Mouse (Mus musculus) thymus, adult 2 months (tissue): ENCODE measurements around the gene A230050P20Rik.

Experiments used
- CTCF ChIP-seq: fragments of 200-500 bp; IDR thresholded peaks from 2 replicates; pipeline ENCODE4 v1.5.1; 2012; ENCODE audit warnings: mild to moderate bottlenecking, control low read depth, low read length, moderate library complexity, borderline replicate concordance; ENCODE audit not compliant: control insufficient read depth, poor library complexity, insufficient read depth; ENCODE audit errors: extremely low read depth
- POLR2A ChIP-seq: fragments of 200-500 bp; IDR thresholded peaks from 2 replicates; pipeline ENCODE4 v1.6.1; 2012; ENCODE audit warnings: mild to moderate bottlenecking, low read length, control low read depth, moderate library complexity; ENCODE audit not compliant: control insufficient read depth, poor library complexity, insufficient read depth; ENCODE audit errors: extremely low read depth

GRCm38 (mm10) chr9:20877118-20878040 is 8.9 kb downstream of the A230050P20Rik start:
- TF ChIP-seq CTCF (no peak), POLR2A (no peak)
